Mouse (Mus musculus) stomach, postnatal 0 days (tissue): ENCODE measurements around the gene B4galnt2.
"Not testable (repeated sequence)": the region's sequence is repeated elsewhere in the genome, so short reads cannot be mapped to it uniquely, and the experiment has no call there.

ENCODE experiments used
- CTCF ChIP-seq: IDR thresholded peaks from 2 replicates; pipeline ENCODE4 v1.5.1; 2016; ENCODE audit warnings: antibody characterized with exemption, low read depth, mild to moderate bottlenecking, moderate library complexity
- EP300 ChIP-seq: optimal IDR thresholded peaks from 2 replicates; pipeline ENCODE3; 2016; ENCODE audit warnings: antibody characterized with exemption

DNA sequence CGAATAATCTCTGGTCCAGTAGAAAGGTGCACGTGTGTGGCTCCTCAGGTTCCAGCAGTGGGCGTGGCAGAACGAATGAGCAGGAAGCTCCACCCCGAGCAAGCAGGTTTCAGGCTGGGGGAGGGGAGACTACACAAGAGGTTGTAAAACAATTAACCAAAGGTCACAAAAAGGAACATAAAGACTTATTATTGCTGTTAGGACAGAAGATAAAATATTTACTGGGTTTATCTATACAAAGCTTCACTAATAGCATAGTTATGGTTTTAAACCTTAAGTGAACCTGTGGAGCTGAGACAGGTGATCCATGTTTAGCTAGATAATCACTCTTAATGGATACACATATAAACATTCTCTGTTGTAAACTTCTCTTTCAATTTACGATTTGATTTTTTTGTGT, 8.8 kb upstream of the B4galnt2 start:
- not testable (repeated sequence) for TF ChIP-seq CTCF, EP300
